8 mouse cellular contexts compared by ENCODE assay signal in the genomic region with DNA sequence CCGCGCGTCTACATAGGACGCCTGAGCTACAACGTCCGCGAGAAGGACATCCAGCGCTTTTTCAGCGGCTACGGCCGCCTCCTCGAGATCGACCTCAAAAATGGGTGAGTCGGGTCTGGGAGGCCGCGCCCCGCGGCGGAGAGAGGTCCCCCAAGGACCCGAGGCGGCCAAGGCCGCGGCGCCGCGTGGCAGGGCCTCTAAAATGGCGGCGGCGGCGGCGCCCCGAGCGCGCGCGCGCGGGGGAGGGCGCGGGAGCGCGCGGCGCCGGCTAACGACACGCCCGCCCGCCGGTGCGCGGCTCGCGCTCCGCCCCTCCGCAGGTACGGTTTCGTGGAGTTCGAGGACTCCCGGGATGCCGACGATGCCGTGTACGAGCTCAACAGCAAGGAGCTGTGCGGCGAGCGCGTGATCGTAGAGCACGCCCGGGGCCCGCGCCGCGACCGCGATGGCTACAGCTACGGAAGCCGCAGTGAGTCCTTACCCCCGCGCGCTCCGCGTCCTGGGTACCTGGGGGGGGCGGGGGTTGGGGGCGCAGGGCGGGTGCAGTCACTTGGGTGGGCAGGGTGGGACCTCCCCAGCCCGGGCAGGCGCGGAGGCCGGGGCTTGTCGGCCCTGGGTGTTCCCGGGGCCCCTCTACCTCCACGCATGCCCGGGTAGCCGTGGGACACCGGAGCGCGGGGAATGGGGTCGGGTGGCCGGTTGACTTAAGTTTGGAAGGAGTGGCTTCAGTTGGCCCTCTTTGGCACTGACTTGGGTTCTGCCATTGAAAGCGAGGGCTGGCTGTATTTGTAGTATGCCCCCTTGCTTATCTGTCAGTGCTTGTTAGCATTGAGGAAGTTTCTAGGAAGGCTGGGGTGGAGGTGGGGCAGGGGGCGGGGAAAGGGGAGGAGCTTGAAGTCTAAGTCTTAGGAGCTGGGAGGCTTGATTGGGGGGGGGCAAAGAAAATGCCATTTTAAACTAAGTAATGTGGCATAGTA. TPM values are rescaled to one million over a fixed set of nuclear protein-coding genes. Genes with fewer than 3 reads are reported as not detected.
DNase-seq lines count a peak whose midpoint lies in the region; ATAC-seq and TF ChIP-seq lines count a peak whose summit lies in the region.

No protein-coding gene starts in this region.

- peak; percentile 23 for ATAC-seq in CD4-positive, CD25-positive, alpha-beta regulatory T cell, adult 4 months
- ATAC-seq in erythroid progenitor cell, adult 5-6 weeks (replicated peaks; ENCODE audit: low FRiP score, poor library complexity, severe bottlenecking), result peak; percentile 23; the same call in 1 of the 2 replicates
- ATAC-seq in heart, embryonic 13.5 days (ENCODE audit: extremely low read depth, insufficient number of reproducible peaks, low FRiP score, low TSS enrichment), result peak; percentile 43
- peak; percentile 42 for ATAC-seq in kidney, postnatal 0 days (replicated peaks; ENCODE audit: low FRiP score, low read depth)
- ATAC-seq in liver, embryonic 15.5 days (ENCODE audit: insufficient read depth), result peak; percentile 74
- peak; percentile 43; the same call in 1 of the 2 replicates for ATAC-seq in stomach, embryonic 14.5 days (ENCODE audit: insufficient number of reproducible peaks, insufficient read depth, low FRiP score, low read depth)

- H3K9ac ChIP-seq in heart, embryonic 13.5 days, result peak overlapping the region; percentile 100
- H3K9ac ChIP-seq in kidney, postnatal 0 days (ENCODE audit: low read depth, low read length), result peak overlapping the region; percentile 100
- H3K9ac ChIP-seq in liver, embryonic 15.5 days, result peak overlapping the region; percentile 100
- peak overlapping the region; percentile 100 for H3K9ac ChIP-seq in stomach, embryonic 14.5 days (replicated peaks; ENCODE audit: low read depth, low read length)

- under 1% methylated on average over 101 of the region's 103 CpGs for WGBS in heart, embryonic 13.5 days
- WGBS in kidney, postnatal 0 days, result under 1% methylated on average over 59 of the region's 103 CpGs
- WGBS in liver, embryonic 15.5 days (ENCODE audit: insufficient replicate concordance), result under 1% methylated on average over 69 of the region's 103 CpGs
- 0% methylated on average over 71 of the region's 103 CpGs for WGBS in stomach, embryonic 14.5 days

- TF ChIP-seq CTCF in brain, embryonic 14.5 days (IDR thresholded peaks at IDR 0.05; ENCODE audit: borderline replicate concordance, extremely low read depth, insufficient read depth, insufficient read length), result no peak
- no peak for TF ChIP-seq CTCF in kidney, postnatal 0 days (IDR thresholded peaks at IDR 0.05; ENCODE audit: low read depth)

- peak overlapping the region; percentile 89 for H3K4me2 ChIP-seq in heart, embryonic 13.5 days
- peak overlapping the region; percentile 91 for H3K4me2 ChIP-seq in kidney, postnatal 0 days (ENCODE audit: low read length)
- H3K4me2 ChIP-seq in liver, embryonic 15.5 days, result peak overlapping the region; percentile 96
- peak overlapping the region; percentile 69 for H3K4me2 ChIP-seq in stomach, embryonic 14.5 days (replicated peaks; ENCODE audit: low read depth, low read length)

- H3K4me1 ChIP-seq in heart, embryonic 13.5 days, result peaks cover 18% of the 10 kb centered on the region
- 0 out of 2 replicates have a peak, but pooled peaks cover 5% of the 10 kb centered on the region for H3K4me1 ChIP-seq in kidney, postnatal 0 days (replicated peaks; ENCODE audit: insufficient read depth, low read length)
- H3K4me1 ChIP-seq in liver, embryonic 15.5 days (replicated peaks), result peaks cover 45% of the 10 kb centered on the region
- peaks cover 4% of the 10 kb centered on the region; the same call in 1 of the 2 replicates for H3K4me1 ChIP-seq in stomach, embryonic 14.5 days (ENCODE audit: control insufficient read depth, insufficient read depth, low read length)

- TF ChIP-seq POLR2A in brain, embryonic 14.5 days (IDR thresholded peaks at IDR 0.05; ENCODE audit: borderline replicate concordance, extremely low read depth, insufficient read depth, insufficient read length, poor library complexity, severe bottlenecking), result no peak

- peak; percentile 76 for DNase-seq in brain, embryonic 14.5 days (ENCODE audit: low read depth)
- peak; percentile 77 for DNase-seq in kidney, postnatal 0 days (ENCODE audit: low spot score)
- peak; percentile 68 for DNase-seq in neural tube, embryonic 10.5 days (ENCODE audit: extremely low spot score, low spot score)

- peak overlapping the region; percentile 98 for H3K4me3 ChIP-seq in heart, embryonic 13.5 days
- peak overlapping the region; percentile 100 for H3K4me3 ChIP-seq in kidney, postnatal 0 days (replicated peaks; ENCODE audit: low read depth, low read length)
- H3K4me3 ChIP-seq in liver, embryonic 15.5 days (replicated peaks), result peak overlapping the region; percentile 100
- H3K4me3 ChIP-seq in stomach, embryonic 14.5 days (ENCODE audit: low read depth, low read length), result peak overlapping the region; percentile 96

- no peaks in the 10 kb centered on the region for H3K9me3 ChIP-seq in heart, embryonic 13.5 days
- no peaks in the 10 kb centered on the region for H3K9me3 ChIP-seq in kidney, postnatal 0 days (replicated peaks; ENCODE audit: low read length)
- no peaks in the 10 kb centered on the region for H3K9me3 ChIP-seq in liver, embryonic 15.5 days (replicated peaks)
- no peaks in the 10 kb centered on the region for H3K9me3 ChIP-seq in stomach, embryonic 14.5 days (ENCODE audit: control insufficient read depth, low read depth, low read length)

- H3K27ac ChIP-seq in heart, embryonic 13.5 days (replicated peaks), result peak overlapping the region; percentile 99
- H3K27ac ChIP-seq in kidney, postnatal 0 days, result peak overlapping the region; percentile 99
- peak overlapping the region; percentile 95 for H3K27ac ChIP-seq in liver, embryonic 15.5 days (replicated peaks)
- peak overlapping the region; percentile 96 for H3K27ac ChIP-seq in stomach, embryonic 14.5 days (ENCODE audit: low read length)

- H3K27me3 ChIP-seq in heart, embryonic 13.5 days (replicated peaks), result no peaks in the 10 kb centered on the region; the same call in 1 of the 2 replicates
- no peaks in the 10 kb centered on the region for H3K27me3 ChIP-seq in kidney, postnatal 0 days (ENCODE audit: insufficient read depth, low read length)
- H3K27me3 ChIP-seq in liver, embryonic 15.5 days, result peaks cover 5% of the 10 kb centered on the region; the same call in 1 of the 2 replicates
- no peaks in the 10 kb centered on the region for H3K27me3 ChIP-seq in stomach, embryonic 14.5 days (ENCODE audit: control insufficient read depth, insufficient read depth, low read length)

- peaks cover 44% of the 10 kb centered on the region for H3K36me3 ChIP-seq in heart, embryonic 13.5 days
- peaks cover 34% of the 10 kb centered on the region for H3K36me3 ChIP-seq in kidney, postnatal 0 days (ENCODE audit: insufficient read depth, low read length)
- H3K36me3 ChIP-seq in liver, embryonic 15.5 days (replicated peaks), result peaks cover 43% of the 10 kb centered on the region
- H3K36me3 ChIP-seq in stomach, embryonic 14.5 days (ENCODE audit: control insufficient read depth, insufficient read depth, low read length), result peaks cover 37% of the 10 kb centered on the region

RNA-seq across cellular contexts. Expression of gene Srsf6, which starts 0.6 kb away (rescaled TPM):
- 10 to 100 TPM; 21.3 to 37.8 TPM for polyA plus RNA-seq in CD4-positive, CD25-positive, alpha-beta regulatory T cell, adult 4 months (2017; shearing (Covaris generic))
- 311 and 398 TPM in 2 replicates for polyA plus RNA-seq in brain, embryonic 14.5 days (2012; rRNA removed)
- 102 and 149 TPM in 2 replicates for total RNA-seq in erythroid progenitor cell, adult 5-6 weeks (2015; ENCODE audit: low replicate concordance)
- 107 and 121 TPM in 2 replicates for total RNA-seq in erythroid progenitor cell, adult 5-6 weeks (2017; ENCODE audit: low replicate concordance)
- 125 and 132 TPM in 2 replicates for polyA plus RNA-seq in heart, embryonic 13.5 days (2015; fragmentation: Nextera tagmentation; extraction: Ambion mirVana)
- polyA plus RNA-seq in kidney, postnatal 0 days (2015; fragmentation: Nextera tagmentation; extraction: Ambion mirVana), result 146 and 152 TPM in 2 replicates
- polyA plus RNA-seq in liver, embryonic 15.5 days (2015; fragmentation: Nextera tagmentation; extraction: Ambion mirVana), result 88.3 and 95.6 TPM in 2 replicates
- polyA plus RNA-seq in stomach, embryonic 14.5 days (2014; fragmentation: Nextera tagmentation; extraction: Ambion mirVana), result 193 and 202 TPM in 2 replicates

RNA-seq across cellular contexts. Expression of gene L3mbtl1, which starts 11.3 kb away (rescaled TPM):
- under 1 TPM in 1 of 2 experiments, not detected in 1; 0.15 TPM for polyA plus RNA-seq in CD4-positive, CD25-positive, alpha-beta regulatory T cell, adult 4 months (2017; shearing (Covaris generic))
- 3.6 and 5.2 TPM in 2 replicates for polyA plus RNA-seq in brain, embryonic 14.5 days (2012; rRNA removed)
- total RNA-seq in erythroid progenitor cell, adult 5-6 weeks (2015; ENCODE audit: low replicate concordance), result 0.36 TPM in 1 of 2 replicates, not detected in the other
- total RNA-seq in erythroid progenitor cell, adult 5-6 weeks (2017; ENCODE audit: low replicate concordance), result not detected in 2 replicates
- 0.05 TPM in 1 of 2 replicates, not detected in the other for polyA plus RNA-seq in heart, embryonic 13.5 days (2015; fragmentation: Nextera tagmentation; extraction: Ambion mirVana)
- 0.09 and 0.12 TPM in 2 replicates for polyA plus RNA-seq in kidney, postnatal 0 days (2015; fragmentation: Nextera tagmentation; extraction: Ambion mirVana)
- 0.02 and 0.06 TPM in 2 replicates for polyA plus RNA-seq in liver, embryonic 15.5 days (2015; fragmentation: Nextera tagmentation; extraction: Ambion mirVana)
- polyA plus RNA-seq in stomach, embryonic 14.5 days (2014; fragmentation: Nextera tagmentation; extraction: Ambion mirVana), result 0.30 and 0.36 TPM in 2 replicates

RNA-seq across cellular contexts. Expression of gene Sgk2, which starts 55.2 kb away (rescaled TPM):
- polyA plus RNA-seq in CD4-positive, CD25-positive, alpha-beta regulatory T cell, adult 4 months (2017; shearing (Covaris generic)), result not detected
- 0.05 and 0.09 TPM in 2 replicates for polyA plus RNA-seq in brain, embryonic 14.5 days (2012; rRNA removed)
- not detected in 2 replicates for total RNA-seq in erythroid progenitor cell, adult 5-6 weeks (2015; ENCODE audit: low replicate concordance)
- not detected in 2 replicates for total RNA-seq in erythroid progenitor cell, adult 5-6 weeks (2017; ENCODE audit: low replicate concordance)
- polyA plus RNA-seq in heart, embryonic 13.5 days (2015; fragmentation: Nextera tagmentation; extraction: Ambion mirVana), result 0.33 TPM in 1 of 2 replicates, not detected in the other
- 23.5 and 24.3 TPM in 2 replicates for polyA plus RNA-seq in kidney, postnatal 0 days (2015; fragmentation: Nextera tagmentation; extraction: Ambion mirVana)
- 5.4 and 5.8 TPM in 2 replicates for polyA plus RNA-seq in liver, embryonic 15.5 days (2015; fragmentation: Nextera tagmentation; extraction: Ambion mirVana)
- 0.08 TPM in 1 of 2 replicates, not detected in the other for polyA plus RNA-seq in stomach, embryonic 14.5 days (2014; fragmentation: Nextera tagmentation; extraction: Ambion mirVana)

Comparison
In these comparisons a context has a peak if more than half of its experiments do, and no peak if none do; other contexts are left out.
1. Peak in every context shown above with its lines: DNase-seq, ATAC-seq, H3K4me3 ChIP-seq and H3K27ac ChIP-seq.
2. ATAC-seq: peak in every context shown above with its lines; median percentile 74 in liver, embryonic 15.5 days; 43 in heart, embryonic 13.5 days; 43 in stomach, embryonic 14.5 days; 42 in kidney, postnatal 0 days; 23 in CD4-positive, CD25-positive, alpha-beta regulatory T cell, adult 4 months; 23 in erythroid progenitor cell, adult 5-6 weeks.